Mouse (Mus musculus) testis, adult 2 months (tissue): ENCODE measurements around the gene Aff1. TPM values are rescaled to one million over a fixed set of nuclear protein-coding genes. Genes with fewer than 3 reads are reported as not detected.

Experiments
- H3K27ac ChIP-seq: fragments of 200-500 bp; 2 replicates; pipeline ENCODE4 v1.5.1; 2012; ENCODE audit warnings: low read depth, low read length; ENCODE audit not compliant: control insufficient read depth, insufficient read depth
- H3K27me3 ChIP-seq: fragments of 200-500 bp; 2 replicates; pipeline ENCODE4 v1.6.1; 2012; ENCODE audit warnings: mild to moderate bottlenecking, low read length, moderate library complexity; ENCODE audit not compliant: control insufficient read depth, insufficient read depth
- H3K36me3 ChIP-seq: fragments of 200-500 bp; 2 replicates; pipeline ENCODE4 v1.6.1; 2012; ENCODE audit warnings: mild to moderate bottlenecking, low read length; ENCODE audit not compliant: control insufficient read depth, insufficient read depth
- H3K4me1 ChIP-seq: fragments of 200-500 bp; 2 replicates; pipeline ENCODE4 v1.6.1; 2012; ENCODE audit warnings: low read length; ENCODE audit not compliant: control insufficient read depth, insufficient read depth
- H3K4me3 ChIP-seq: fragments of 200-500 bp; 2 replicates; pipeline ENCODE4 v1.5.1; 2012; ENCODE audit warnings: low read depth, mild to moderate bottlenecking, low read length, moderate library complexity, mixed read lengths; ENCODE audit not compliant: control insufficient read depth
- CTCF ChIP-seq: fragments of 200-500 bp; IDR thresholded peaks from 2 replicates; pipeline ENCODE4 v1.5.1; 2012; ENCODE audit warnings: low read depth, mild to moderate bottlenecking, inconsistent platforms, low read length, moderate library complexity; ENCODE audit not compliant: control insufficient read depth, insufficient read depth, insufficient replicate concordance
- POLR2A ChIP-seq: fragments of 200-500 bp; IDR thresholded peaks from 2 replicates; pipeline ENCODE4 v1.6.1; 2012; ENCODE audit warnings: low read depth, mild to moderate bottlenecking, inconsistent platforms, low read length, moderate library complexity; ENCODE audit not compliant: control insufficient read depth
- polyA plus RNA-seq: library from polyadenylated mRNA; depleted of rRNA; stranded (reverse); fragments of >200 nt; gene quantifications from 2 replicates; pipeline ENCODE4 v1.2.3, GENCODE M21; 2012

Aff1 gene
- polyA plus RNA-seq, 1 experiment, result 1.3 TPM

DNA sequence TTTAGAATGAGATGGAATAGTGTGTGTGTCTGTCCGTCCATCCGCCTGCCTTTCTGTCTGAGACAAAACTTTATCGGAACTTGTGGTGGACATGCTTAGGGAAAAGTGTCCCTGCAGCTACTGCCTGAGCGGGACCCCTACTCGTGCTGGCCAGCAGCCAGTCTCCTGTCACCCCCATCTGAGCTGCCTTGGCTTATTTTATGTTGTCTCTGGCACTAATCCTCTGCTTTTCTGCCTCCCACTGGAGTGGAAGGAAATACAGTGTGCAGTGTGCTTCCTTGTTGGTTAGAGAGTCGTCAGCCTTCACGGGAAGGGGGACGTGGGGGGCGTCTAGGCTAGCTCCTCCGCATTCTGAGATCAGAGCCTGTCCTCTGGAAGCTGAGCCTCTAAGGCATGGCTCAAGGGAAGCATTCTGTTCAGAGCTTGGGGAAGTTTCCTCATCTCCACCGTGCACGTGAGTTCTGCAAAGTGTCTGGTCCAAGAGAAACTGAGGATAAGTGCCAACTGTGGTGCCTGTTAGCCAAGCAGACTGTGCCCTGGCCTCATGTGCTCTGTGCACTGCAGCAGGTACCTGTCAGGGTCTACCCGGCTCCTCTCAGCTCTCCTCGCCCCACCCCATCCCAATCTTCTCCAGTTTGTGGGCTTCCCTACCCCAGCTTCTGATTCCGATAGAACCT lies 143.4 kb downstream of the Aff1 start:
- TF ChIP-seq POLR2A (no peak), CTCF (no peak)
- no peaks in the 10 kb centered on the region for H3K4me1 ChIP-seq
- no peaks in the 10 kb centered on the region for H3K36me3 ChIP-seq

GRCm38 (mm10) chr5:103836148-103836784 lies 144.1 kb downstream of the Aff1 start:
- Histone ChIP-seq H3K36me3 (no peaks in the 10 kb centered on the region), H3K4me1 (no peaks in the 10 kb centered on the region), H3K4me3 (no peak overlapping the region), H3K27me3 (no peaks in the 10 kb centered on the region), H3K27ac (no peak overlapping the region)
- TF ChIP-seq CTCF (no peak), POLR2A (no peak)

More for the DNA sequence above, 143.4 kb downstream of the Aff1 start:
- no peak overlapping the region for H3K4me3 ChIP-seq
- no peaks in the 10 kb centered on the region for H3K27me3 ChIP-seq
- no peak overlapping the region for H3K27ac ChIP-seq

- no peak overlapping the region for H3K27ac ChIP-seq
- no peaks in the 10 kb centered on the region for H3K27me3 ChIP-seq
- no peak overlapping the region for H3K4me3 ChIP-seq
- TF ChIP-seq POLR2A (no peak), CTCF (no peak)
- no peaks in the 10 kb centered on the region for H3K36me3 ChIP-seq
- H3K4me1 ChIP-seq, result no peaks in the 10 kb centered on the region
Measured at GRCm38 (mm10) chr5:103838550-103839264, 146.5 kb downstream of the Aff1 start.

DNA sequence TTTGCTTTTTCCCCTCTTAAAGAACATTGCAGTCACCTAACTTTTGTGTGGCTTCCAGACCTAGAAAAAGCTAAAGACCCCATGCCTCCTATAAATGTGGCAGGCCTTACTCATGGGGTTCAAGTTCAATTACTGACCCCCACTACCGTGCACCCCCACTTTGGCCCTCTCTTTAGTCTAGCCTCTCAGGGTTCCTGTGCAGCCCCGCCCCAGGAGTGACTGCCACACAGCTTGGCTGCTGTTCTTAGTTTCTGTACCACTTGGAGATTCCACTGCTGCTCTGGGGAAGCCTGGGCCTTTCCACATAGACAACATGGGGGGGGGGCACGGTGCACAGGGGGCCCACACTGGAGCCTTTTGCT lies 147.1 kb downstream of the Aff1 start:
- TF ChIP-seq CTCF, result no peak
- TF ChIP-seq POLR2A, result no peak
- Histone ChIP-seq H3K4me3 (no peak overlapping the region), H3K27ac (no peak overlapping the region), H3K36me3 (no peaks in the 10 kb centered on the region), H3K27me3 (no peaks in the 10 kb centered on the region), H3K4me1 (no peaks in the 10 kb centered on the region)

GRCm38 (mm10) chr5:103843938-103844337 lies 151.8 kb downstream of the Aff1 start:
- H3K4me1 ChIP-seq, result no peaks in the 10 kb centered on the region
- no peaks in the 10 kb centered on the region for H3K27me3 ChIP-seq
- no peaks in the 10 kb centered on the region for H3K36me3 ChIP-seq
- no peak overlapping the region for H3K4me3 ChIP-seq
- no peak overlapping the region for H3K27ac ChIP-seq
- TF ChIP-seq POLR2A (no peak), CTCF (no peak)

DNA sequence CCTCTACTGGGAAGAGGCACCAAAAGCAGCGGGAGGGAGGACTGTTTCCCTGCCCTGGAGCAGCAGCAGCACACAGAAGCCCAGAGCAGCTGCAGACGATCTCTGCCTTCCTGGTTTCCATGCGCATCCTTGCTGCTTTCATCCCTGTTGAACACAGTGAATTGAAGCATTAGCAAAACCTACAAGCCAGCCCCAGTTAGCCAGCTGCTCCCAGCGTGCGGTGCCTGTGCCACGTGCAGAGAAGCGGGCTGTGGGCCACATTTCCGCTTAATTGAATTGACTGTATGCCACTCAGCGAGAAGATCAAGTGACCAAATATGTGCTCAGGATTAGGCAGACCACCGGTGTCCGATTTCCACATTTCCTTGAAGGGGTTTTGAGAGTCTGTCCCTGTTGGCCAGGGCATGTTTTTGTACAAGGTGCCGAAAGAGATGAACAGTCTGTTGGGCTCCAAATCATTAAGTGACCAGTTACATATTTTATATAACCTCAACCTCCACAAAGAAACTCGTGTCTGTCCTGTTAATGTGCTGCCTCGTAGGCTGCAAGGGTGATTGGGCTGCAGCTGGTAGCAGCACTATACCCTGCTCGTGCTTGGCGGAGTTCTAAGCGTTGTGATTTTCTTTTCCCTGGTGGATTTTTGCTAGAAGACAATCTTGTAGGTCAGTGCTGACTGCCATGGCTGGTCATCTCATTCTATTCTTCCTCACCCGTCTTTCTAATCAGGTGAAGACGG lies 153.4 kb downstream of the Aff1 start:
- H3K4me1 ChIP-seq, result no peaks in the 10 kb centered on the region
- H3K27me3 ChIP-seq, result no peaks in the 10 kb centered on the region
- H3K4me3 ChIP-seq, result no peak overlapping the region
- H3K36me3 ChIP-seq, result no peaks in the 10 kb centered on the region
- TF ChIP-seq CTCF (no peak), POLR2A (no peak)
- no peak overlapping the region for H3K27ac ChIP-seq

GRCm38 (mm10) chr5:103846154-103846551 lies 154.0 kb downstream of the Aff1 start:
- no peak overlapping the region for H3K27ac ChIP-seq
- H3K36me3 ChIP-seq, result no peaks in the 10 kb centered on the region
- H3K27me3 ChIP-seq, result no peaks in the 10 kb centered on the region

More at GRCm38 (mm10) chr5:103846154-103846551, 154.0 kb downstream of the Aff1 start:
- Histone ChIP-seq H3K4me1 (no peaks in the 10 kb centered on the region), H3K4me3 (no peak overlapping the region)
- no peak for TF ChIP-seq POLR2A
- TF ChIP-seq CTCF, result no peak
